Mouse (Mus musculus) retina, embryonic 14.5 days (tissue): Measurements from ENCODE around the gene BC049715.
A peak's percentile ranks its signal among the peaks of the same experiment; 100 is the strongest.
"Not testable (repeated sequence)": the region's sequence is repeated elsewhere in the genome, so short reads cannot be mapped to it uniquely, and the experiment has no call there.

Experiments
- DNase-seq: peaks from one replicate; pipeline ENCODE4 v3.0.0-alpha.2; 2015; ENCODE audit warnings: low spot score

BC049715 gene

GRCm38 (mm10) chr6:136827516-136827880, at the start of gene BC049715:
BC049715 (plus strand) TSS chr6:136827626.
- no peak for DNase-seq

- DNase-seq = no peak
These were observed 45.9 kb upstream of the BC049715 start, which contains the start of gene Gucy2c for GRCm38 (mm10) chr6:136781377-136781986. Gucy2c (minus strand) TSS chr6:136781765.

GRCm38 (mm10) chr6:136782146-136782545, 45.3 kb upstream of the BC049715 start:
- no peak for DNase-seq

GRCm38 (mm10) chr6:136782761-136783160, 44.7 kb upstream of the BC049715 start:
- no peak for DNase-seq

- DNase-seq = no peak
These were observed 37.9 kb upstream of the BC049715 start for GRCm38 (mm10) chr6:136789391-136789971.

- DNase-seq = no peak
These were observed 34.3 kb upstream of the BC049715 start for GRCm38 (mm10) chr6:136792884-136793758.

GRCm38 (mm10) chr6:136793831-136794525, 33.4 kb upstream of the BC049715 start:
- no peak for DNase-seq

- no peak for DNase-seq
These were observed 32.3 kb upstream of the BC049715 start for GRCm38 (mm10) chr6:136795110-136795509.

GRCm38 (mm10) chr6:136795850-136796249, 31.6 kb upstream of the BC049715 start:
- DNase-seq = no peak

- DNase-seq = not testable (repeated sequence)
These were observed 29.3 kb upstream of the BC049715 start for GRCm38 (mm10) chr6:136797874-136798693.

GRCm38 (mm10) chr6:136800710-136801109, 26.7 kb upstream of the BC049715 start:
- DNase-seq = no peak

- DNase-seq = no peak
These were observed 26.2 kb upstream of the BC049715 start for GRCm38 (mm10) chr6:136801274-136801673.

- DNase-seq = no peak
These were observed 24.2 kb upstream of the BC049715 start for GRCm38 (mm10) chr6:136803093-136803738.

- DNase-seq = peak; percentile 100
These were observed 23.4 kb upstream of the BC049715 start, which contains the start of gene Hist4h4 for GRCm38 (mm10) chr6:136803739-136804633. Hist4h4 (minus strand) TSS chr6:136804415.

GRCm38 (mm10) chr6:136804705-136805408, 22.6 kb upstream of the BC049715 start:
- DNase-seq = no peak

GRCm38 (mm10) chr6:136805409-136805775, 22.0 kb upstream of the BC049715 start:
- no peak for DNase-seq

GRCm38 (mm10) chr6:136806819-136807218, 20.6 kb upstream of the BC049715 start:
- DNase-seq = no peak

- no peak for DNase-seq
These were observed 19.9 kb upstream of the BC049715 start for GRCm38 (mm10) chr6:136807395-136808013.

- peak; percentile 97 for DNase-seq
These were observed 19.4 kb upstream of the BC049715 start, which contains the start of gene H2afj for GRCm38 (mm10) chr6:136808014-136808417. H2afj (plus strand) TSS chr6:136808244.
